Mouse (Mus musculus) kidney, postnatal 25 days (tissue): ENCODE measurements around the gene Ube2c.

ENCODE experiments used
- DNase-seq, 2 experiments: peaks; one replicate each; pipeline ENCODE4 v3.0.0; 2021; ENCODE audit warnings: mixed read lengths in 2 of 2

The Ube2c gene

GRCm38 (mm10) chr2:164769258-164770037 lies at the start of gene Ube2c:
Gene Ube2c (plus strand): TSS chr2:164769898.
- peak; percentile 98 to 99 for DNase-seq

- DNase-seq, result peak in 1 of 2 experiments; percentile 4
These were observed 46.4 kb upstream of the Ube2c start for GRCm38 (mm10) chr2:164723276-164723675.

- peak; percentile 76 to 88 for DNase-seq
These were observed 43.6 kb upstream of the Ube2c start for GRCm38 (mm10) chr2:164725895-164726619.

GRCm38 (mm10) chr2:164731719-164732118 lies 38.0 kb upstream of the Ube2c start:
- no peak for DNase-seq

GRCm38 (mm10) chr2:164733259-164733658 lies 36.4 kb upstream of the Ube2c start:
- no peak for DNase-seq

GRCm38 (mm10) chr2:164734839-164735238 lies 34.9 kb upstream of the Ube2c start:
- DNase-seq, result no peak

- no peak for DNase-seq
These were observed 34.3 kb upstream of the Ube2c start for GRCm38 (mm10) chr2:164735446-164735845.

GRCm38 (mm10) chr2:164737377-164738090 lies 32.2 kb upstream of the Ube2c start:
- no peak for DNase-seq

- no peak for DNase-seq
These were observed 29.8 kb upstream of the Ube2c start for GRCm38 (mm10) chr2:164739876-164740275.

GRCm38 (mm10) chr2:164744987-164745386 lies 24.7 kb upstream of the Ube2c start:
- DNase-seq, result no peak

GRCm38 (mm10) chr2:164745843-164746479 lies 23.7 kb upstream of the Ube2c start, which contains the start of the genes Wfdc3 and Dnttip1:
Gene Wfdc3 (minus strand): TSS chr2:164745931.
Gene Dnttip1 (plus strand): TSS chr2:164745983.
- peak; percentile 95 to 96 for DNase-seq

- peak in 1 of 2 experiments; percentile 40 for DNase-seq
These were observed 23.0 kb upstream of the Ube2c start for GRCm38 (mm10) chr2:164746693-164747092.

GRCm38 (mm10) chr2:164748191-164748590 lies 21.5 kb upstream of the Ube2c start:
- DNase-seq, result no peak

GRCm38 (mm10) chr2:164748991-164749390 lies 20.7 kb upstream of the Ube2c start:
- DNase-seq, result no peak

- DNase-seq, result no peak
These were observed 17.2 kb upstream of the Ube2c start for GRCm38 (mm10) chr2:164752454-164752853.

- no peak for DNase-seq
These were observed 15.6 kb upstream of the Ube2c start for GRCm38 (mm10) chr2:164754105-164754504.

- no peak for DNase-seq
These were observed 14.9 kb upstream of the Ube2c start for GRCm38 (mm10) chr2:164754800-164755199.

GRCm38 (mm10) chr2:164757841-164758240 lies 11.9 kb upstream of the Ube2c start:
- DNase-seq, result no peak

GRCm38 (mm10) chr2:164758692-164759091 lies 11.0 kb upstream of the Ube2c start:
- DNase-seq, result no peak

- no peak for DNase-seq
These were observed 9.5 kb upstream of the Ube2c start for GRCm38 (mm10) chr2:164760059-164760833.

- DNase-seq, result no peak
These were observed 8.2 kb upstream of the Ube2c start for GRCm38 (mm10) chr2:164761502-164761901.

GRCm38 (mm10) chr2:164761971-164762370 lies 7.7 kb upstream of the Ube2c start:
- DNase-seq, result no peak
